Mouse (Mus musculus): ENCODE measurements around the gene Rpl21. TPM values are rescaled to one million over a fixed set of nuclear protein-coding genes. Genes with fewer than 3 reads are reported as not detected.
"Not testable (repeated sequence)": the region's sequence is repeated elsewhere in the genome, so short reads cannot be mapped to it uniquely, and the experiment has no call there.

Gene Rpl21
- polyA plus RNA-seq, 1 experiment: 452 TPM

DNA sequence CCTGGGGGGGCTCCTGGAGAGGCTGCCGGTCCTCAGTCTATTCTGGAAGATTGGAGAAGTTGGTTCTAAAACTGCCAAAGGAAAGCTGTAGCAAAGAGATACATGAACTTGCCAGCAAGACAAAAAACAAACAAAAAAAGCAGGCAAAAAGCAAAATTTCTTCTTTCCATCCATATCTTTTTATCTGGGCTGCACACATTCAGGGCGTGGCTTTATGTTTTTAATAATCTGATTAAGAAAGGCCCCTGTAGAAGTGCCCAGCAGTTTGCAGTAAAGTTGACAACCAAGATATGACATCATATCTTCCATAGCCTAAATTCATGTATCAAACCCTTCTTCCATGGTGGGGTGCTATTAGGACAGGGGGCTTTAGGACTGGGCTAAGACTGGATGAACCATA, 33.6 kb downstream of the Rpl21 start:
- no peak for DNase-seq (ENCODE audit: extremely low spot score in 1 of 2, low spot score in 1 of 2)

DNA sequence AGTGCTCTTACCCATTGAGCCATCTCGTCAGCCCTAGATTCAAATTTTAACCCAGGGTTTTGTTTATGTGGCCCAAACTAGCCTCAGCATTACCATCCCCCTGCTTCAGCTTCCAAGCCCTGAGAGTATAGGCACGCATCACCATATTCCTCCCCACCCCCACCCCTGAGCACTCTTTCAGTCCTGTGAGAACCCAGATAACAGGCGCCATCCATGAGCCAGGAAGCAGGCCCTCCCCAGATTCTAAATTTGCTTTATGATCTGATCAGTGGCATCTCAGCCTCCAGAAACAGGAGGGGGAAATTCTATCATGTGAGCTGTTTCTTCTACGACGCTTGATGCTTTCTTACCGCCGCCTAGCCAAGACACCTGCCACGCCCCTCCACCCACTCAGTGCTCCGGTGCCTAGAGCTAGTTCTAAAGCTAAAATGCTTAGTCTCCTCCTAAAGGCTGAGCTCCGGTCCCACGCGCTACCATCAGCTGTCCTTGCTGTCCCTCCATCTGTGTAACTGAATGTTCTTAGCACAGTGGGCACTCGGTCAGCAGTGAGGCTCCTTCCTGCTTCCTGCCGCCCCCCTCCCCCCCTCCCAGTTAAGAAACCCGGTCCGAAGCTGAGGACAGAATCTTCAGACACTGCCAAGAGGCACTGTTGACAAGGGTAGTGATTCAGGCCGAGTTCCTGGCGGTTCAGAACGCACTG, 34.7 kb downstream of the Rpl21 start:
- DNase-seq (ENCODE audit: extremely low spot score in 1 of 2, low spot score in 1 of 2): peak; percentile 84 to 92

DNA sequence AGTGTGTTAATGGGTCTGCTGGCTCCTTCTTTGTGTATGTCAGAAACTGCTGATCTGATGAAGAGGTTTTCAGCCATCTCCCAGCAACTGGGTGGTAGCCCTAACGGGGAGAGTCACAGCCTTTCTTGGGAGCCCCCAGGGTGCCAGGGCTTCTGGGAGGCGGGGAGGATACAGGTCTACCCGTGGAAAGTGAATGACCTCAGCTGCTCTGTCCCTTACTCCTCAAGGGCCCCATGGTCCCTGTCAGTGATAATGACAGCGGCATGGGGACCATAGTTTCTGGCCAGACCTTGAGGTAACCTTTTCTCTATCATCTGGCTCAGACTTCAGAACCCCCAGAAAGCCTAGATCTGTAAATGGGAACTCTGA, 35.2 kb downstream of the Rpl21 start:
- no peak for DNase-seq (ENCODE audit: extremely low spot score in 1 of 2, low spot score in 1 of 2)

DNA sequence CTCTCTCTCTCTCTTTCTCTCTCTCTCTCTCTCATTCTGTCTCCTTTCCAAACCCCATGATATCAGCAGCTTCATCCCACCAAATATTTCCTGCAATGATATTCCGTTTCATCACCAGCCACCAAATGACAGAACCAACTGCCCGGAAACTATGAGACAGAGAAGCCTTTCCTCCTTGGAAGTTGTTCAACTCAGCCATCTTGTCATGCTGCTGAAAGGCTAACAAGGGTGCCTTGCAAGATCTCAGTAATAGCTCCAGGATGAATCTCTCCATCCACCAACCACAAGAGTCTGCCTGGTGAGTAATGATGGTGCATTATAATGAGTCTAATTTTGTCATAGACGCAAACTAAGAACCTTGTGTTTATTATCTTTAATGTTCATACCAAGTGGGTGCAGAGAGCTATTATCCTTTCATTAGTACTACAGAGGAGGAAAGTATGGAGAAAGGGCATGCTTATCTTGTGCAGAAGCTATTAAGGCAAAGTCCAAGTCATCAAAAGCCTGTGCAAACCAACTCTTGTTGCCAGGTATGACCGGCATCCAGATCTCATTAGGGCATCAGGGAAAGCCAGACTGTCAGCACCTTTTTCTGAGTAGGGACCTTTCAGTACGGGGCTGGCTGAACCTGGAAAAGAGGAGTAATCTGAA, 40.4 kb downstream of the Rpl21 start:
- no peak for DNase-seq (ENCODE audit: extremely low spot score in 1 of 2, low spot score in 1 of 2)

DNA sequence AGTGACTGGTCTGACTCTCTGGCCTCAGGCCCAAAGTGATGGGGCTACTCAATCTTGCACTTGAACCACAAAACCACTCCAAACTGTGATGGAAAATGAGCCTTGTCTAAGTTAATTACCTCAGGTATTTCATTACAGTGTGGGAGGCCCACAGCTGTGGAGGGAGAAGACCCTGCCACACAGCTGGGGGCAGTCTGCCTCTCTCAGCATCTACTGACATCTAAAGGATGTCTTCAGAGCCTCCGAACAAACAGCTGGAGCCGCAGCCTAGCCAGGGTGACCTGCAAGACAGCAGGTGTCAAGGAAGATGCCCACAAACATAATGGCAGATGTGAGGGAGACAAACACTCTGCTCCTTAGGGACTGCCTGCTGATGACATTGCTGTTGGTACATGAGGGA, 43.3 kb downstream of the Rpl21 start:
- no peak for DNase-seq (ENCODE audit: extremely low spot score in 1 of 2, low spot score in 1 of 2)

DNA sequence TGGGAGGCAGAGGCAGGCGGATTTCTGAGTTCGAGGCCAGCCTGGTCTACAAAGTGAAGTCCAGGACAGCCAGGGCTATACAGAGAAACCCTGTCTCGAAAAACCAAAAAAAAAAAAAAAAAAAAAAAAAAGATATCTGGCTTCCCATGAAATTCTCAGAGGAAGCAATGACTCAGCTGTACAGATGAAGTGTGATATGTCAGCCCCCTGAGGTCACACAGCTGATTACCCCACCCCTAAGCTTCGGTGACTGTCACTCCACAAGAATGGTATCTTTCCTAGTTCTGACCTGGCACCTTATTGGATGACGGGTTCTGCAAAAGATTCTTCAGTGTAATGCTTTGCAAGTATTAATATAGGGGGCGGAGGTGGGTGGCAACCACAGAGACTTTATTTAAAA, 45.2 kb downstream of the Rpl21 start:
- DNase-seq (ENCODE audit: extremely low spot score in 1 of 2, low spot score in 1 of 2): not testable (repeated sequence)

DNA sequence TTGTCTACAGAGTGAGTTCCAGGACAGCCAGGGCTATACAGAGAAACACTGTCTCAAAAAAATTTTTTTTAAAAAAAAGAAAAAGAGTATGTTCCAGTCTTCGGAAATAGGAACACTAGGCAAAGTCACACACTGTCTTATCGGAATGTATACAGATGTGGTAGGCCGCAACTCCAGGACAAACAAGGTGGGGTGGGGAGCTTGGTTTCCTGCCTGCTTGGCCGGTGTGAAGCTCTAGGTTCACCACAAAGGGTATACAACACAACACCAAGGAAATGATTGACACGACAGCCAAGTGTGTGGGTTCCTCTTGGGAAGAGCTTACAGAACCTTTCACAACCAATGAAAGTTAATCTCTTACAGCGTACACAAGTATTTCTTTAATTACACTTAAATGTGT, 49.6 kb downstream of the Rpl21 start:
- no peak for DNase-seq (ENCODE audit: extremely low spot score in 1 of 2, low spot score in 1 of 2)

DNA sequence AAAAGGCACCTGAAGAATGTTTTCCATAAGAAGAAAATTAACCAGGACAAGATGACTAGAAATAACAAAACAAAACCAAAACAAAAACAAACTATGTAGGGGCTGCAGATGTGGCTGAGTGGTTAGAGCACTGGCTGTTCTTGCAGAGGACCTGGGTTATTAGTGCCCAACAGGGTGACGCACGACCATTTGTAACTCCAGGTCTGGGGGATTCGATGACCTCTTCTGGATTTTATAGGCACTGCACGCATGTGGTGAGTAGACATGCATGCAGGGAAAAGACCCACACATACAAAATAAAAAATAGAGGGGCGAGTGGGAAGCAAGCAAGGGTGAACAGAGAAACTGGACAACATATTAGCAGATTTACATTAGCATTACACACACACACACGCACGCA, 50.4 kb downstream of the Rpl21 start:
- DNase-seq (ENCODE audit: extremely low spot score in 1 of 2, low spot score in 1 of 2): no peak

DNA sequence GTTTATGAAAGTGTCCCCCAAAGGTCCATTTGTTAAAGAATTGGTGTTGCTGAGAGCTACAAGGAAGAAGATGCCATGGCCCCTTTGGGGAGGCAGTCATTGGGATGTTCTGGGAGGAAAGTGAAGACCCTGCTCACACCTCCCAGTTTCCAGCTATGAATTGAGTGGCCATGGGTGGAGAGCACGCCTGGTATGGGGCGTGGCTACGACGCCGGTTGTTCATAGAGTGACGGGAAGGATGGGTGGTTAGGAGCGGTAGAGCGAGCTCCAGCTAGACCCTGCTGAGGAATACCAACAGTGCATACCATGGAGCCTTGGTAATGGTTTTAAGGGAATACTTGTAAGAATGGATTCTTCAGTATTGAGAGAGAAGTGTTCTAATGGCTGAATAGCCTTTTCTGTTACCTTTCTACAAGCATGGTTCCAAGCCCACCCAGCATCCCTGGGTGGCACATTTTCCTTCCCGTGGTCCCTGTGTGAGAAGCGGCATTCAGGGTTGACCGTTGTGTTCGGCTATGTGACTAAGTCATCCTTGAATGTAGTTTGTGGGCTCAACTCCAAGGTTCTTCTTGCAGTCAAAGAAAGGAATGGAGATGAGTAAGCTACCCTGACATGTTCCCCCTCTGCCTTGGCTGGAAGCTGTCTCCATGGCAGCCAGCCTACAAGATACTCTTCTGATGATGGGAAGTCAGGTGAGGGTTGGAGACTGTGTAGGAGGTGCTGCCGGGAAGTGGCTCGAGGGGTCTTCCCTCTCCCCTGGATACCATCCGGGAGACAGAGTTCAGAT, 51.0 kb downstream of the Rpl21 start:
- peak in 1 of 2 experiments; percentile 40 for DNase-seq (ENCODE audit: extremely low spot score in 1 of 2, low spot score in 1 of 2)

Other genes with a start within 250 kb of the Rpl21 start
- gene Gpr12, start 247.7 kb upstream of the Rpl21 start, polyA plus RNA-seq (2012; rRNA removed): 26.7 and 27.5 TPM in 2 replicates
- gene Usp12, start 37.9 kb upstream of the Rpl21 start, polyA plus RNA-seq (2012; rRNA removed): 33.9 and 35.9 TPM in 2 replicates
- gene Rasl11a, start 12.2 kb downstream of the Rpl21 start, polyA plus RNA-seq (2012; rRNA removed): 6.2 and 6.9 TPM in 2 replicates
- 48.2 and 55.2 TPM in 2 replicates for gene Gtf3a, start 115.8 kb downstream of the Rpl21 start, polyA plus RNA-seq (2012; rRNA removed)
- gene Mtif3, start 130.9 kb downstream of the Rpl21 start, polyA plus RNA-seq (2012; rRNA removed): 22.0 and 22.7 TPM in 2 replicates
- 7.6 and 10.5 TPM in 2 replicates for gene Lnx2, start 243.7 kb downstream of the Rpl21 start, polyA plus RNA-seq (2012; rRNA removed)
- 76.4 and 76.5 TPM in 2 replicates for gene Polr1d, start 244.2 kb downstream of the Rpl21 start, polyA plus RNA-seq (2012; rRNA removed)